In genomic region chr9:25104638-25105037, GRCm38 (mm10) we compare ENCODE assay signal across 9 mouse cellular contexts. TPM values are rescaled to one million over a fixed set of nuclear protein-coding genes. Genes with fewer than 3 reads are reported as not detected.
A peak's percentile ranks its signal among the peaks of the same experiment; 100 is the strongest.
DNase-seq lines count a peak whose midpoint lies in the region; ATAC-seq and TF ChIP-seq lines count a peak whose summit lies in the region.
"Had no signal": no experiment of that assay in that cellular context is flagged by ENCODE, and none has a peak within 500 bp of the region (broad histone marks: within the 10 kb centered on the region; RNA-seq: fewer than 3 reads in every experiment).

No protein-coding gene starts in this region.

- TF ChIP-seq POLR2A in heart, adult 2 months (IDR thresholded peaks at IDR 0.05; ENCODE audit: insufficient read depth, low read depth, low read length): no peak

- no peak for TF ChIP-seq EP300 in heart, adult 2 months (IDR thresholded peaks at IDR 0.05; ENCODE audit: insufficient read depth, low read depth, low read length)

- H3K9ac ChIP-seq in heart, adult 2 months (ENCODE audit: low read depth, low read length): no peak overlapping the region
- H3K9ac ChIP-seq in lung, embryonic 14.5 days: no peak overlapping the region
- H3K9ac ChIP-seq: liver, embryonic 15.5 days had no signal

- H3K36me3 ChIP-seq in heart, adult 2 months (ENCODE audit: control insufficient read depth, insufficient read depth, low read length): peaks cover 2% of the 10 kb centered on the region; the same call in 1 of the 2 replicates
- H3K36me3 ChIP-seq in lung, embryonic 14.5 days (ENCODE audit: insufficient read depth): peaks cover 36% of the 10 kb centered on the region

- peak; percentile 96; the same call in 1 of the 2 replicates for TF ChIP-seq CTCF in heart, adult 2 months (IDR thresholded peaks at IDR 0.05)
- peak; percentile 89 for TF ChIP-seq CTCF in lung, embryonic 14.5 days (IDR thresholded peaks at IDR 0.05; ENCODE audit: low read depth)

- H3K4me2 ChIP-seq in lung, embryonic 14.5 days: no peak overlapping the region
- H3K4me2 ChIP-seq: liver, embryonic 15.5 days had no signal

- no peak overlapping the region for H3K27ac ChIP-seq in heart, adult 2 months
- H3K27ac ChIP-seq in lung, embryonic 14.5 days (ENCODE audit: low read depth): no peak overlapping the region
- H3K27ac ChIP-seq: liver, embryonic 15.5 days had no signal

- intact Hi-C loops in heart, adult 2 months (cut with DNase I): loop anchor here (1.0 to 5.0 kb wide), 3 partner anchors 64 to 403 kb away; no protein-coding TSS in a partner anchor
- intact Hi-C loops in heart, postnatal 25 days (cut with DNase I): loop anchor here (2.0 to 5.0 kb wide), 3 partner anchors 60 to 406 kb away; no protein-coding TSS in a partner anchor

- 0 out of 2 replicates have a peak, but pooled peaks cover 2% of the 10 kb centered on the region for H3K9me3 ChIP-seq in lung, embryonic 14.5 days (ENCODE audit: low read depth, low read length)
- H3K9me3 ChIP-seq: liver, embryonic 15.5 days had no signal

- ATAC-seq in lung, embryonic 14.5 days (ENCODE audit: insufficient read depth): no peak

- H3K4me3 ChIP-seq in heart, adult 2 months: no peak overlapping the region
- H3K4me3 ChIP-seq in lung, embryonic 14.5 days (ENCODE audit: low read depth, low read length): no peak overlapping the region
- H3K4me3 ChIP-seq: liver, embryonic 15.5 days had no signal

- H3K27me3 ChIP-seq in heart, adult 2 months (ENCODE audit: control insufficient read depth, insufficient read depth, low read length): no peaks in the 10 kb centered on the region
- H3K27me3 ChIP-seq in lung, embryonic 14.5 days (ENCODE audit: insufficient read depth, low read length): no peaks in the 10 kb centered on the region
- H3K27me3 ChIP-seq: liver, embryonic 15.5 days had no signal

- H3K4me1 ChIP-seq in heart, adult 2 months (ENCODE audit: control insufficient read depth, insufficient read depth, low read length): no peaks in the 10 kb centered on the region
- H3K4me1 ChIP-seq in lung, embryonic 14.5 days (ENCODE audit: insufficient read depth): no peaks in the 10 kb centered on the region
- H3K4me1 ChIP-seq: liver, embryonic 15.5 days had no signal

- peak in 1 of 2 experiments; percentile 18 for DNase-seq in heart, adult 2 months
- DNase-seq in heart, postnatal 25 days (ENCODE audit: low spot score): no peak
- DNase-seq in MN1 (ENCODE audit: low spot score): peak; percentile 66
- peak; percentile 54 to 66 for DNase-seq in cerebellum, postnatal 10 days
- peak; percentile 51 for DNase-seq in heart, adult 8-10 months (ENCODE audit: low spot score)
- peak; percentile 40 to 53 for DNase-seq in kidney, postnatal 25 days
- peak; percentile 78 for DNase-seq in lung, embryonic 14.5 days
- peak; percentile 39 for DNase-seq in right cerebral cortex, postnatal 25 days

- no peaks in the 10 kb centered on the region for H3K79me2 ChIP-seq in heart, adult 2 months (replicated peaks; ENCODE audit: control insufficient read depth, insufficient read depth, low read length)

RNA-seq across cellular contexts. Expression of gene Gm10181, which starts 15.4 kb away (rescaled TPM):
- total RNA-seq in heart, adult 2 months (2021): not detected
- not detected in 2 replicates for polyA plus RNA-seq in heart, adult 2 months (2012; rRNA removed)
- not detected for total RNA-seq in heart, postnatal 25 days (2021)
- total RNA-seq in heart, adult 8-10 months (2022): not detected
- polyA plus RNA-seq in lung, embryonic 14.5 days (2014; fragmentation: Nextera tagmentation; extraction: Ambion mirVana): not detected in 2 replicates
- polyA plus RNA-seq: liver, embryonic 15.5 days had no signal

RNA-seq across cellular contexts. Expression of gene Herpud2, which starts 47.0 kb away (rescaled TPM):
- total RNA-seq in heart, adult 2 months (2021): 10 to 100 TPM; 34.6 to 38.9 TPM
- 24.9 and 27.1 TPM in 2 replicates for polyA plus RNA-seq in heart, adult 2 months (2012; rRNA removed)
- total RNA-seq in heart, postnatal 25 days (2021): 10 to 100 TPM; 33.4 to 37.8 TPM
- total RNA-seq in heart, adult 8-10 months (2022): 10 to 100 TPM; 32.6 to 39.9 (median 36.0) TPM
- 31.1 and 34.3 TPM in 2 replicates for polyA plus RNA-seq in lung, embryonic 14.5 days (2014; fragmentation: Nextera tagmentation; extraction: Ambion mirVana)
